Mouse (Mus musculus): Measurements from ENCODE around the gene Trex1. TPM values are rescaled to one million over a fixed set of nuclear protein-coding genes. Genes with fewer than 3 reads are reported as not detected.

The Trex1 gene
- polyA plus RNA-seq, 1 experiment, result 6.3 TPM

GRCm38 (mm10) chr9:109087987-109088386, 28.5 kb upstream of the Trex1 start:
- TF ChIP-seq CTCF (IDR thresholded peaks at IDR 0.05; ENCODE audit: control insufficient read depth, insufficient read depth, insufficient replicate concordance, low read depth, low read length), result no peak
- TF ChIP-seq POLR2A (IDR thresholded peaks at IDR 0.05; ENCODE audit: control insufficient read depth, low read depth, low read length), result no peak
- Histone ChIP-seq H3K36me3 (ENCODE audit: control insufficient read depth, insufficient read depth, low read length) (no peaks in the 10 kb centered on the region), H3K4me3 (ENCODE audit: control insufficient read depth, low read depth, low read length) (no peak overlapping the region), H3K27ac (ENCODE audit: control insufficient read depth, insufficient read depth, low read depth, low read length) (no peak overlapping the region), H3K4me1 (ENCODE audit: control insufficient read depth, insufficient read depth, low read length) (peaks cover 6% of the 10 kb centered on the region), H3K27me3 (ENCODE audit: control insufficient read depth, insufficient read depth, low read length) (no peaks in the 10 kb centered on the region)

- Histone ChIP-seq H3K27ac (ENCODE audit: control insufficient read depth, insufficient read depth, low read depth, low read length) (no peak overlapping the region), H3K4me1 (ENCODE audit: control insufficient read depth, insufficient read depth, low read length) (peaks cover 7% of the 10 kb centered on the region)
- TF ChIP-seq POLR2A (IDR thresholded peaks at IDR 0.05; ENCODE audit: control insufficient read depth, low read depth, low read length) (no peak), CTCF (IDR thresholded peaks at IDR 0.05; ENCODE audit: control insufficient read depth, insufficient read depth, insufficient replicate concordance, low read depth, low read length) (no peak)
Measured at GRCm38 (mm10) chr9:109084922-109085321, 25.4 kb upstream of the Trex1 start.

GRCm38 (mm10) chr9:109082124-109082800, 22.7 kb upstream of the Trex1 start, which contains the start of the genes Ccdc51 and Tma7:
Gene Ccdc51, plus strand, starts transcription at chr9:109082493.
Gene Tma7, minus strand, starts transcription at chr9:109082587.
- TF ChIP-seq POLR2A (IDR thresholded peaks at IDR 0.05; ENCODE audit: control insufficient read depth, low read depth, low read length) (peak; percentile 82), CTCF (IDR thresholded peaks at IDR 0.05; ENCODE audit: control insufficient read depth, insufficient read depth, insufficient replicate concordance, low read depth, low read length) (no peak)
- Histone ChIP-seq H3K36me3 (ENCODE audit: control insufficient read depth, insufficient read depth, low read length) (no peaks in the 10 kb centered on the region), H3K4me3 (ENCODE audit: control insufficient read depth, low read depth, low read length) (peak within 1 kb of the TSS; percentile 91), H3K4me1 (ENCODE audit: control insufficient read depth, insufficient read depth, low read length) (peaks cover 4% of the 10 kb centered on the region), H3K27me3 (ENCODE audit: control insufficient read depth, insufficient read depth, low read length) (no peaks in the 10 kb centered on the region), H3K27ac (ENCODE audit: control insufficient read depth, insufficient read depth, low read depth, low read length) (peak within 1 kb of the TSS; percentile 9; the same call in 1 of the 2 replicates)

More at GRCm38 (mm10) chr9:109084922-109085321, 25.4 kb upstream of the Trex1 start:
- Histone ChIP-seq H3K4me3 (ENCODE audit: control insufficient read depth, low read depth, low read length) (no peak overlapping the region), H3K27me3 (ENCODE audit: control insufficient read depth, insufficient read depth, low read length) (no peaks in the 10 kb centered on the region), H3K36me3 (ENCODE audit: control insufficient read depth, insufficient read depth, low read length) (no peaks in the 10 kb centered on the region)

- H3K36me3 ChIP-seq (ENCODE audit: control insufficient read depth, insufficient read depth, low read length), result no peaks in the 10 kb centered on the region
- peak overlapping the region; percentile 91 for H3K4me3 ChIP-seq (ENCODE audit: control insufficient read depth, low read depth, low read length)
- H3K4me1 ChIP-seq (ENCODE audit: control insufficient read depth, insufficient read depth, low read length), result peaks cover 4% of the 10 kb centered on the region
- H3K27me3 ChIP-seq (ENCODE audit: control insufficient read depth, insufficient read depth, low read length), result no peaks in the 10 kb centered on the region
- H3K27ac ChIP-seq (ENCODE audit: control insufficient read depth, insufficient read depth, low read depth, low read length), result no peak overlapping the region
- TF ChIP-seq CTCF (IDR thresholded peaks at IDR 0.05; ENCODE audit: control insufficient read depth, insufficient read depth, insufficient replicate concordance, low read depth, low read length), result no peak
- no peak for TF ChIP-seq POLR2A (IDR thresholded peaks at IDR 0.05; ENCODE audit: control insufficient read depth, low read depth, low read length)
Measured at GRCm38 (mm10) chr9:109081749-109082123, 22.2 kb upstream of the Trex1 start.

- H3K4me1 ChIP-seq (ENCODE audit: control insufficient read depth, insufficient read depth, low read length), result peaks cover 4% of the 10 kb centered on the region
- TF ChIP-seq CTCF (IDR thresholded peaks at IDR 0.05; ENCODE audit: control insufficient read depth, insufficient read depth, insufficient replicate concordance, low read depth, low read length) (no peak), POLR2A (IDR thresholded peaks at IDR 0.05; ENCODE audit: control insufficient read depth, low read depth, low read length) (no peak)
- no peaks in the 10 kb centered on the region for H3K36me3 ChIP-seq (ENCODE audit: control insufficient read depth, insufficient read depth, low read length)
- H3K27ac ChIP-seq (ENCODE audit: control insufficient read depth, insufficient read depth, low read depth, low read length), result no peak overlapping the region
- no peaks in the 10 kb centered on the region for H3K27me3 ChIP-seq (ENCODE audit: control insufficient read depth, insufficient read depth, low read length)
- no peak overlapping the region for H3K4me3 ChIP-seq (ENCODE audit: control insufficient read depth, low read depth, low read length)
Measured at GRCm38 (mm10) chr9:109080516-109080915, 21.0 kb upstream of the Trex1 start.

GRCm38 (mm10) chr9:109073661-109074573, 14.4 kb upstream of the Trex1 start, which contains the start of gene Atrip:
Gene Atrip, minus strand, starts transcription at chr9:109074124.
- no peaks in the 10 kb centered on the region for H3K27me3 ChIP-seq (ENCODE audit: control insufficient read depth, insufficient read depth, low read length)
- H3K4me1 ChIP-seq (ENCODE audit: control insufficient read depth, insufficient read depth, low read length), result peaks cover 3% of the 10 kb centered on the region
- TF ChIP-seq POLR2A (IDR thresholded peaks at IDR 0.05; ENCODE audit: control insufficient read depth, low read depth, low read length) (peak; percentile 66), CTCF (IDR thresholded peaks at IDR 0.05; ENCODE audit: control insufficient read depth, insufficient read depth, insufficient replicate concordance, low read depth, low read length) (no peak)
- H3K27ac ChIP-seq (ENCODE audit: control insufficient read depth, insufficient read depth, low read depth, low read length), result peak within 1 kb of the TSS; percentile 84
- H3K36me3 ChIP-seq (ENCODE audit: control insufficient read depth, insufficient read depth, low read length), result peaks cover 3% of the 10 kb centered on the region
- peak within 1 kb of the TSS; percentile 91 for H3K4me3 ChIP-seq (ENCODE audit: control insufficient read depth, low read depth, low read length)
